Mouse (Mus musculus) kidney, adult 2 months (tissue): ENCODE results near the gene Gbp2b. TPM values are rescaled to one million over a fixed set of nuclear protein-coding genes. Genes with fewer than 3 reads are reported as not detected.

Source experiments
- DNase-seq: peaks from one replicate; pipeline ENCODE4 v3.0.0; 2021
- H3K27ac ChIP-seq: fragments of 200-500 bp; 2 replicates; pipeline ENCODE4 v1.5.1; 2012; ENCODE audit warnings: low read depth, low read length, control low read depth, inconsistent platforms; ENCODE audit not compliant: insufficient read depth
- H3K27me3 ChIP-seq: fragments of 200-500 bp; replicated peaks from 2 replicates; pipeline ENCODE4 v1.6.1; 2012; ENCODE audit warnings: mild to moderate bottlenecking, moderate library complexity, low read length, inconsistent platforms; ENCODE audit not compliant: control insufficient read depth, insufficient read depth
- H3K36me3 ChIP-seq: fragments of 200-500 bp; 2 replicates; pipeline ENCODE4 v1.6.1; 2012; ENCODE audit warnings: mild to moderate bottlenecking, moderate library complexity, low read length, inconsistent platforms; ENCODE audit not compliant: control insufficient read depth, insufficient read depth
- H3K4me1 ChIP-seq: fragments of 200-500 bp; 2 replicates; pipeline ENCODE4 v1.6.1; 2011; ENCODE audit warnings: low read length; ENCODE audit not compliant: control insufficient read depth, insufficient read depth
- H3K4me3 ChIP-seq: fragments of 200-500 bp; 2 replicates; pipeline ENCODE4 v1.5.1; 2011; ENCODE audit warnings: mild to moderate bottlenecking, low read depth, low read length, control low read depth; ENCODE audit not compliant: insufficient read depth
- CTCF ChIP-seq: fragments of 200-500 bp; conservative IDR thresholded peaks from 2 replicates; pipeline ENCODE4 v1.5.1; 2011; ENCODE audit warnings: low read depth, mild to moderate bottlenecking, control low read depth, low read length, moderate library complexity, mixed read lengths; ENCODE audit not compliant: insufficient read depth, insufficient read length
- POLR2A ChIP-seq: fragments of 200-500 bp; IDR thresholded peaks from one replicate; pipeline ENCODE4 v1.6.1; 2011; ENCODE audit warnings: low read depth, low read length, control low read depth
- WGBS: fragments of 180-500 bp; shearing (Covaris S2); methylation state at CpG from one replicate; pipeline ENCODE4 v1.1.7; 2018; 5-methylcytosine and 5-hydroxymethylcytosine counted together
- polyA plus RNA-seq: library from polyadenylated mRNA; depleted of rRNA; stranded (reverse); fragments of >200 nt; gene quantifications from 2 replicates; pipeline ENCODE4 v1.2.3, GENCODE M21; 2012; rRNA removed

The Gbp2b gene
- polyA plus RNA-seq, result 0.04 and 0.27 TPM in 2 replicates

DNA sequence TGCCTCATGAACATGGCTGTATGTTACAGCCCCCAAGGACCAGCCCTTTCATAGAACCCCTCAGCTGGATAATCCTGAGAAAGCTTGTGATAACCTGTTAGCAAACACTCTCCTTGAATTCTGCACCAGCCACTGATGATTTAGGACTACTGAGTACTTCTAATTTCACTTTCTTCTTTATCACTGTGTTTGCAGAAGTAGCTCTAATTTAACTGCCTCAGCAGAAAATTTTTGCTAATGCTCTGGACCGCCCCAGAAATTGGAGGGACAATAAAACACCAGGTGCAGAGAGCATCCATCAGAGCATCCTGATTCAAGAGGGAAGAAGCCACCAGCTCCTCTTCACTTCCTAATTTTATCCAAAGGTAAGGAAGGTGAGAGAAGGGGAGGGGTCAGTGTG, at the start of gene Gbp2b:
Gene Gbp2b, plus strand, starts transcription at position 301 of the 400 bp plus-strand sequence.
- H3K4me3 ChIP-seq, result no peak within 1 kb of the TSS
- no peak for DNase-seq
- no peaks in the 10 kb centered on the region; the same call in 1 of the 2 replicates for H3K27me3 ChIP-seq
- H3K4me1 ChIP-seq, result no peaks in the 10 kb centered on the region
- H3K27ac ChIP-seq, result no peak within 1 kb of the TSS
- no peaks in the 10 kb centered on the region for H3K36me3 ChIP-seq
- TF ChIP-seq POLR2A, result no peak
- no peak for TF ChIP-seq CTCF
- 66% methylated on average over 1 of the region's 1 CpGs for WGBS

DNA sequence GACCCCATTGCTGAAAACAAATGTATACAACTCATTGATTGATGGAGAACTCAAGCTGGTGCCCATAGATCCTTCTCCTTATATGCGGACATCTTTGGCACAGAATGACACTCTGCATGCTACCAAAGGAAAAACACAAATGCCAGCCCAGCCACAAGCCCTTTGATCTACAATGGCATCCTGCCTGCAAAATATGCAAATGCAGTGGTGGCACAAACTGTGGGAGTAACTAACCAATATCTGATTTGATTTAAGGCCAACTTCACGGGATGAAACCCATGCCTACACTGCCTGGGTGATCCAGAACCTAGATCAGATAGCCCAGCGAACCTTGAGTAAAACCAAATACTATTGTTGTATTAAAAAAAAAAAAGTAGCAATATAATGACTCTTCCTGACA, 48.0 kb upstream of the Gbp2b start:
- Histone ChIP-seq H3K36me3 (no peaks in the 10 kb centered on the region; the same call in 1 of the 2 replicates), H3K4me1 (no peaks in the 10 kb centered on the region), H3K27ac (no peak overlapping the region), H3K4me3 (no peak overlapping the region), H3K27me3 (no peaks in the 10 kb centered on the region)
- DNase-seq, result peak; percentile 67
- WGBS, result 70% methylated on average over 3 of the region's 3 CpGs
- TF ChIP-seq CTCF (no peak), POLR2A (no peak)

DNA sequence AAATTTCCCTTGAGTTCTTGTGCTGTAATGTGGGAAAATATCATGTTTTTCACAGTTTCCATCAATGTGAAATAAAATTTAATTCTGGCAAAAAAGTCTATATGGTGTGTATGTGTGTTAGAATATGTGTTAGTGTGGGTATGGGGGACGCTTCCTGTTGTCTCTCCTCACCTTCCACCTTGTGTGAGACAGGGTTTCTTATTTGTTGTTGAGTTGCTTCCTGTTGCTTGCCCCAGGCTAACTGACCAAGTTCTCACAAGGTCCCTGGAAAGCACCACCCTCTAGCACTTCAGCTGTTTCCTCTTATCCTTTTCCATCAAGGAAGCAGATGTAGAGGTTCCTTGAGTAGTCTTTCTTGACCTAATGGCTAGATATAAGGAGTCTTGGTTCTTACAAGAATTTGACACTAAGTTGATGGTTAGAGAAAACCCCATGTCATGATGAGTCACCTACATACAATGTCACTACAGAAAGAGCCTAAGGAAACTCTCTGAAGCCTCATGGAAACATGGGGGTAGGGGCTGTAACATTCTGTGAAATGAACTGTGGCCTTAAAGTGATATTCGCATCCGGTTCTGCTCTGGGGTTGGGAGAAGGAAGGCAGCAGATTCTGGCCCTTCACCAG, 44.5 kb upstream of the Gbp2b start:
- 0 out of 2 replicates have a peak, but pooled peaks cover 1% of the 10 kb centered on the region for H3K4me1 ChIP-seq
- WGBS, result 82% methylated on average over 3 of the region's 3 CpGs

DNA sequence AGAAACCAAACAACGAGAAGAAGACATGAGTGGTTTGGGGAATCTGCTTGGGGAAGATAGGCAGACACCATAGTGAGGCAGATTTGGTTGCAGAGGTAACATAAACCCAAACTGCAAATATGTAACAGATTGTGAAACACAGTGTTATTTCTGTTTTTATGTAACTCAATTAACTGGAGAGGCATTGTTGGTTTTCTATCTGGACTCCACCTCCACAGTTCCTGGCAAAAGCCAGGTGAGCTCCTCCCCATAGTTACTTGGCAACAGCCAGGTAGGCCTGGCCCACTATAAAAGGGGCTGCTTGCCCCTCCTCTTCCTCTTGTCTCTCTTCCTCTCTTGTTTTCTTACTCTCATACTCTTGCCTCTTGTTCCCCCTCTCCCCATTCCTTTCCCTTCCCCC, 40.0 kb upstream of the Gbp2b start:
- WGBS, result 66% methylated on average over 1 of the region's 1 CpGs
- Histone ChIP-seq H3K4me1 (peaks cover 6% of the 10 kb centered on the region; the same call in 1 of the 2 replicates), H3K27ac (no peak overlapping the region), H3K4me3 (no peak overlapping the region), H3K27me3 (no peaks in the 10 kb centered on the region), H3K36me3 (no peaks in the 10 kb centered on the region)
- DNase-seq, result peak; percentile 72
- TF ChIP-seq POLR2A (no peak), CTCF (no peak)

More for the DNA sequence above, 44.5 kb upstream of the Gbp2b start:
- no peak overlapping the region for H3K27ac ChIP-seq
- no peak overlapping the region for H3K4me3 ChIP-seq
- TF ChIP-seq POLR2A, result no peak
- TF ChIP-seq CTCF, result no peak
- no peak for DNase-seq
- no peaks in the 10 kb centered on the region for H3K36me3 ChIP-seq
- H3K27me3 ChIP-seq, result no peaks in the 10 kb centered on the region

DNA sequence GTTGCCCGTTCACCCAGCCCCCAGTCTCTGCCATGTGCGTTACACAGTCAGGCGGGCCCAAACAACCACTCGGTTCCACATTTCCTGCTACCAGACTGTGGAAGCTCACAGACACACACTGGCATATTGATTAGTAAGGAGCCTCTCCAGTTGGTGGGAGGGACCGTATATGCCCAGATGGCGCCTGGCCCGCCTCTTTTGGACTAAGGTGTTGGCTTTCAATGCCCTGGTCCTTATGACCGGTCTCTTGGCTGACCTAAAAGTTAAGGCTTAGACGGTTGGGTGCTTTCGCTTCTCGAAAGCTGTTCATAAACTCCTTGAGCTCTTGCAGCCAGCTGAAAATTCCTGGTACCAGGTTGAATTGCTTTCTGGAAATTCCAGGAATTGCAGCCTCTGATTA, 39.0 kb upstream of the Gbp2b start:
- TF ChIP-seq POLR2A (no peak), CTCF (no peak)
- Histone ChIP-seq H3K27me3 (no peaks in the 10 kb centered on the region), H3K36me3 (no peaks in the 10 kb centered on the region), H3K4me3 (no peak overlapping the region), H3K27ac (no peak overlapping the region), H3K4me1 (peaks cover 6% of the 10 kb centered on the region; the same call in 1 of the 2 replicates)
- peak; percentile 92 for DNase-seq
- WGBS, result 41% methylated on average over 11 of the region's 11 CpGs

DNA sequence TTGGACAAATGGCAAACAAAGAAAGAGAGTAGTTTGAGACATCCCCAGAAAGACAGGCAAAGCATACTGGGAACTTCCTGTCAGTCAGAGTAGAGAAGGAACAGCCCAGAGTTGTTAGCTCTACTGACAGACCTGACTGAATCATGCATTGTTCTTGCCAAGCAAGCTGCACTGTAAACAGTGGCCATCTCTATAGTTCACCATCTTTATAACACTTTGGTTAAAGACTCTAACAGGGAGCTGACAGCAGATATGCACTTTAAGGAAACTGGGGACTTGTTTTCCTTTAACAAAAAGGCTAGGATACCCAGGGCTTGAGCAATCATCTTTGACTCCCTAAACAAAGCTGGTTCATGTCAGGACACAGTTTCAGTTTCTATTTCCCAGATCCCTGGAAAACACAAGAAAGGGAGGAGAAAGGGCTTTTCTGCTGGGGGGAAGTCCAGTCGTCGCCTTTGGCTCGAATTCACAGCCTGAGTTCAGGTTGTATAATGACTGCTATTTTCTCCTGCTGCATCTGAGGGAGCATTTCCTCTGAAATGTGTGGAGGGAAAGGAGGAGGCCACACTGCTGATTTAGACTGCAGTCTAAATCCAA, 34.9 kb upstream of the Gbp2b start, which contains the start of gene Gbp3:
Gene Gbp3, plus strand, starts transcription at position 395 of the 597 bp plus-strand sequence.
- WGBS, result 12% methylated on average over 3 of the region's 3 CpGs
- H3K27me3 ChIP-seq, result no peaks in the 10 kb centered on the region
- H3K4me1 ChIP-seq, result peaks cover 6% of the 10 kb centered on the region; the same call in 1 of the 2 replicates
- TF ChIP-seq CTCF (no peak), POLR2A (no peak)
- peak within 1 kb of the TSS; percentile 72 for H3K27ac ChIP-seq
- peak within 1 kb of the TSS; percentile 36 for H3K4me3 ChIP-seq
- no peaks in the 10 kb centered on the region for H3K36me3 ChIP-seq
- DNase-seq, result peak; percentile 83

DNA sequence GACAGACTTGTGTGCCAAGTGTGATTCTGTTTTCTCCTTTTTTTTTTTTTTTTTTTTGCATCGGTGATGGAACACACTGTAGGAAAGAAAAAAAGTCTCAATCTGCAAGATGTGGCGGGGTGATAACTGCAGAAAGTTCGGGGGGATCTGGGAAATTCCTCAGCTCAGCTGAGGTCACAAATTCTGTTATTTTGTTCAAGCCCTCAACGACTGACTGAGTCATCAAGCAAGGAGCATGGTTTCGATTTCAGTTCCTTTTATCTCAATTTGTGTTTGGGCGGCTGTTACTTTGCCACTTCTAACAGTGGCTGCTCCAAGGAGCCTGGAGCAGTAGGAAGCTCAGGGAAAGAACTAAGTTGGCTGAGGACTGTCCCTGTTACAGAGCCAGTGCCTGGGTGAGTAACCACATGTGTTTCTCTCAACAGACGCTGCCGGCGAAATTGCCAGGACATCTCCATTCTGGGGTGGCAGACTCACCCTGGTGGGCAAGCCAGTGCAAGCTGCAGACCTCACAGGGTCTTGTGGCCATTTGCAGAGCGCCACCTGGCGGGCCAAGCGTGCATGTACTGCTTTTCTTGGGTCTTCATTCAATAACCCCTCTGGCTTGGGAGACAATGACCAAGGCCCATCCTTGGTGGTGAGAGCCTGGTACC, 34.2 kb upstream of the Gbp2b start:
- TF ChIP-seq CTCF, result peak; percentile 89
- TF ChIP-seq POLR2A, result no peak
- H3K4me3 ChIP-seq, result peak overlapping the region; percentile 36
- no peaks in the 10 kb centered on the region for H3K27me3 ChIP-seq
- peak; percentile 91 for DNase-seq
- H3K36me3 ChIP-seq, result no peaks in the 10 kb centered on the region
- peaks cover 2% of the 10 kb centered on the region; the same call in 1 of the 2 replicates for H3K4me1 ChIP-seq
- peak overlapping the region; percentile 72 for H3K27ac ChIP-seq
- 5% methylated on average over 12 of the region's 12 CpGs for WGBS
